Mouse (Mus musculus) kidney, postnatal 0 days (tissue): ENCODE data around the gene Arl2. TPM values are rescaled to one million over a fixed set of nuclear protein-coding genes. Genes with fewer than 3 reads are reported as not detected.
"Not testable (repeated sequence)": the region's sequence is repeated elsewhere in the genome, so short reads cannot be mapped to it uniquely, and the experiment has no call there.

ENCODE experiments used
- ATAC-seq: fragments of 200-750 bp; cut with Nextera tagmentation; replicated peaks from 2 replicates; pipeline ENCODE4 v1.8.0; 2017; ENCODE audit warnings: low read depth, moderate number of reproducible peaks, moderate TSS enrichment, moderate library complexity; ENCODE audit not compliant: low FRiP score
- DNase-seq: peaks from one replicate; pipeline ENCODE4 v3.0.0-alpha.2; 2016; ENCODE audit warnings: low spot score
- H3K27ac ChIP-seq: fragments of 300-500 bp; sonication (generic); 2 replicates; pipeline ENCODE4 v1.5.1; 2014; ENCODE audit warnings: mild to moderate bottlenecking
- H3K27me3 ChIP-seq: fragments of 300-500 bp; sonication (generic); 2 replicates; pipeline ENCODE4 v1.6.1; 2014; ENCODE audit warnings: low read length, mixed read lengths; ENCODE audit not compliant: insufficient read depth
- H3K36me3 ChIP-seq: fragments of 300-500 bp; sonication (generic); 2 replicates; pipeline ENCODE4 v1.6.1; 2014; ENCODE audit warnings: low read length, mixed read lengths; ENCODE audit not compliant: insufficient read depth
- H3K4me1 ChIP-seq: fragments of 300-500 bp; sonication (generic); replicated peaks from 2 replicates; pipeline ENCODE4 v1.6.1; 2014; ENCODE audit warnings: antibody characterized with exemption, low read length, mixed read lengths; ENCODE audit not compliant: insufficient read depth
- H3K4me2 ChIP-seq: fragments of 300-500 bp; sonication (generic); 2 replicates; pipeline ENCODE4 v1.6.1; 2014; ENCODE audit warnings: mild to moderate bottlenecking, low read length, moderate library complexity, mixed read lengths
- H3K4me3 ChIP-seq: fragments of 300-500 bp; sonication (generic); replicated peaks from 2 replicates; pipeline ENCODE4 v1.5.1; 2014; ENCODE audit warnings: low read depth, low read length
- H3K9ac ChIP-seq: fragments of 300-500 bp; sonication (generic); 2 replicates; pipeline ENCODE4 v1.6.1; 2014; ENCODE audit warnings: low read depth, low read length
- H3K9me3 ChIP-seq: fragments of 300-500 bp; sonication (generic); replicated peaks from 2 replicates; pipeline ENCODE4 v1.6.1; 2016; ENCODE audit warnings: low read length, inconsistent platforms, mixed read lengths
- CTCF ChIP-seq: IDR thresholded peaks from 2 replicates; pipeline ENCODE4 v1.5.1; 2016; ENCODE audit warnings: antibody characterized with exemption, low read depth, mild to moderate bottlenecking, moderate library complexity
- WGBS: fragments of 180-500 bp; shearing (Covaris S2); extraction: QIAGEN DNeasy Blood & Tissue Kit; methylation state at CpG from one replicate; pipeline ENCODE4 v1.1.7; 2014; 5-methylcytosine and 5-hydroxymethylcytosine counted together
- polyA plus RNA-seq: library from polyadenylated mRNA; unstranded; fragments of >200 nt; fragmentation: Nextera tagmentation; extraction: Ambion mirVana; gene quantifications from 2 replicates; pipeline ENCODE4 v1.2.1, GENCODE M21; 2015

Gene Arl2
- polyA plus RNA-seq, 1 experiment from 2014 or later = 96.1 TPM

DNA sequence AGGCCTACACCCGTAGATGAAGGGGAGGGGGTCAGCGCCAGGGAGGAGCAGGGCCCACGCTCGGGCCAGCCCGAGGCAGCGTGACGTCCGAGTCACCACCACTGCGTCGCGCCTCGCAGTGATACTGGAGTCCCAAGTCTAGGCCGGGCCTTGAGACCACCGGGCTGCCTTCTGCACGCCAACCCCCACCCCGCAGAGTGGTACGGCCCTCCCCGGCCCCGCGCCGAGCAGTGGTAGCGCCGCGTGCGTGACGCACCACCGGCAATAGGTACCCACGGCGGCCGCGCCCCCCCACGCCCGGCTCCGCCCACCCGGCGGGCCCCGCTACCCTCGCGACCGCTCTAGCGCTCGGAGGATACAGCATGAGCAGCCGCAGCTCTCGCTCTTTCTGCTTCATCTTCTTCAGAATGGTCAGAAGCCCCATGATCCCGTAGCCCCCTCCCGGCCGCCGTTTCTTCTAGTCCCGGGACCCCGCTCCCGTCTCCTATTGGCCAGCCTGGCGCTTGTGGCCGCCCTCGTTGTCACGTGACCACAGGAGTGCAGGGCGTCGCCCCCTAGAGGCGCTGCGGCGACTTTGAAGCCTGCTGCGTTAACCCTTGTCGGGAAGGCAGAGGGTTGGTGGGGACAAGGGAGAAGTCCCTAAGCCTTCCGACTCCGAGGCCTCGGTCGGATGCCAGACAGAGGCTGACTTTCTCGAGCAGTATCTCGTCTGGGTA lies 512 bp downstream of the Arl2 start, which contains the start of gene Batf2:
Gene Batf2, plus strand, starts transcription at position 306 of the 716 bp plus-strand sequence.
- under 1% methylated on average over 58 of the region's 68 CpGs for WGBS
- Histone ChIP-seq H3K4me1 (peaks cover 8% of the 10 kb centered on the region; the same call in 1 of the 2 replicates), H3K9ac (peak within 1 kb of the TSS; percentile 81), H3K9me3 (no peaks in the 10 kb centered on the region), H3K27ac (peak within 1 kb of the TSS; percentile 95), H3K4me2 (peak within 1 kb of the TSS; percentile 82), H3K36me3 (no peaks in the 10 kb centered on the region), H3K4me3 (peak within 1 kb of the TSS; percentile 71), H3K27me3 (no peaks in the 10 kb centered on the region)
- peak; percentile 98 for DNase-seq
- peak; percentile 92 for ATAC-seq
- TF ChIP-seq CTCF = peak; percentile 78

DNA sequence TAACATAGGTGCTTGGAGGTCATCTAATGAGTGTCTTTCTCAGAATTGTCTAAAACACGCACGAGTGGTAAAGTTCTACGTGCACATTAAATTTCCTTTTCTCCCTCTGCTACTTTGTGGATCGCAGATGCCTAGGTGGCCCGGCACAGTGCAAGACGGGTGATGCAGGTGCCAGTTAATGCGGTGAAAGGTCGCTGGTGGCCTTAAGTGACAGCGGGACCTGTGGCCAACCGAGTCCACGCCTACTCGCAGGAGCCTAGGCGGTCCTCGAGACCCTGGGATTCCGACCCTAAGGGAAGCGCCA lies 1.0 kb downstream of the Arl2 start:
- TF ChIP-seq CTCF = no peak
- DNase-seq (no peak), ATAC-seq (no peak)
- Histone ChIP-seq H3K9ac (peak overlapping the region; percentile 81), H3K4me3 (peak overlapping the region; percentile 71), H3K4me2 (peak overlapping the region; percentile 82), H3K4me1 (peaks cover 8% of the 10 kb centered on the region; the same call in 1 of the 2 replicates), H3K9me3 (no peaks in the 10 kb centered on the region), H3K36me3 (no peaks in the 10 kb centered on the region), H3K27me3 (no peaks in the 10 kb centered on the region), H3K27ac (peak overlapping the region; percentile 95)
- 3% methylated on average over 16 of the region's 16 CpGs for WGBS

DNA sequence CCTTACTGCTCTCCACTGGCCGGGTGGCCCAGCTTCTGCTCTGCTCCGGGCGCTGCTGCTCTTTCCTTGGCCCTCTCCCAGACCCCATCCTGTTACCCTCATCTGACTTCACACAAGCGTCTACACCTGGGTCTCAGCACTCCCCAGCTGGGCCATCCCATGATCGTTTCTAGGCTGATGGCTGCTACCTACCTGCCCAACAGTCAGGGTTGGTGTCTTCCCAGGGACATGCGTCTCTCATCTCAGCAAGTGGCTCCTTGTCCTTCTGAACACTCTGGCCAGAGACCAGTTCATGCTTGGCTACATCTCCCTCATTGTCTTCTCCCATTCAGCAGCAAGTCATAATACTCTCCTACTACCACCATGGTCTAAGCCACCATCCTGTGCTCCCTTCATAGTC lies 1.6 kb downstream of the Arl2 start:
- no peaks in the 10 kb centered on the region for H3K27me3 ChIP-seq
- H3K4me1 ChIP-seq = peaks cover 8% of the 10 kb centered on the region; the same call in 1 of the 2 replicates
- peak overlapping the region; percentile 95; the same call in 1 of the 2 replicates for H3K27ac ChIP-seq
- no peak overlapping the region for H3K4me3 ChIP-seq
- no peak for TF ChIP-seq CTCF
- H3K36me3 ChIP-seq = no peaks in the 10 kb centered on the region
- H3K4me2 ChIP-seq = peak overlapping the region; percentile 82; the same call in 1 of the 2 replicates
- H3K9ac ChIP-seq = peak overlapping the region; percentile 81; the same call in 1 of the 2 replicates
- H3K9me3 ChIP-seq = no peaks in the 10 kb centered on the region
- 89% methylated on average over 6 of the region's 6 CpGs for WGBS
- no peak for ATAC-seq
- DNase-seq = no peak

DNA sequence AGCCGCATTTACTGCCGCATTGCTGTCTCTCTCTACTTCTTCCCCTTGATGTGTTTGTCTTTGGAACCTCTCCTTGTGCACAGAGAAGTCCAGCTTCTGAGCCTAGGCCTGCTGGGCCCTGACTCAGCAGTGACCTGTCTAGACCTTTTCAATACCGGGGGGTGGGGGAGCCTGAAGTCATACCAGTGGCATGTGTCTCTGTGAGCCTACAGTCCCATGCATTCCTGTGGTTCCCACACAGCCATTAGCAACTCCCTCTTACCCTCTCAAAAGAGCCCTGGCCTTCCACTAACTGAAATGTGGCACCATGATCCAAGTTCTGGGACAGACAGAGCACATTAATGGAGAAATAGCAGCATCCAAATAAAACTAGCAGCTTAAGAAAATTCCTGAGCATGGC lies 5.0 kb downstream of the Arl2 start:
- no peak for ATAC-seq
- H3K27ac ChIP-seq = no peak overlapping the region
- 79% methylated on average over 3 of the region's 3 CpGs for WGBS

DNA sequence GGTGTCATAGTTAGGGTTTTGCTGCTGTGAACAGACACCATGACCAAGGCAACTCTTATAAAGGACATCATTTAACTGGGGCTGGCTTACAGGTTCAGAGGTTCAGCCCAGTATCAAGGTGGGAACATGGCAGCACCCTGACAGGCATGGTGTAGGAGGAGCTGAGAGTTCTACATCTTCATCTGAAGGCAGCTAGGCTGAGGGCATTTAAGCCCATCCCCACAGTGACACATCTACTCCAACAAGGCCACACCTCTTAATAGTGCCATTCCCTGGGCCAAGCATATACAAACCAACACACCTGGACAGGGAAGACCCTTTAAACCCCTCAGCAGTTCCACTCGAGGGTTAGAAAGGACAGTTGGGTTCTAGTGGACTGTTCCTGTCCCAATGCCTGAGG lies 8.2 kb downstream of the Arl2 start:
- not testable (repeated sequence) for H3K9me3 ChIP-seq, H3K9ac ChIP-seq, H3K4me3 ChIP-seq, H3K27ac ChIP-seq, H3K4me1 ChIP-seq, DNase-seq, H3K4me2 ChIP-seq, H3K27me3 ChIP-seq, ATAC-seq, H3K36me3 ChIP-seq
- 64% methylated on average over 1 of the region's 1 CpGs for WGBS

More for the DNA sequence above, 5.0 kb downstream of the Arl2 start:
- no peak for TF ChIP-seq CTCF
- no peak overlapping the region for H3K4me3 ChIP-seq
- peaks cover 8% of the 10 kb centered on the region; the same call in 1 of the 2 replicates for H3K4me1 ChIP-seq
- H3K4me2 ChIP-seq = no peak overlapping the region
- no peaks in the 10 kb centered on the region for H3K36me3 ChIP-seq
- no peaks in the 10 kb centered on the region for H3K9me3 ChIP-seq
- DNase-seq = no peak
- H3K9ac ChIP-seq = no peak overlapping the region
- H3K27me3 ChIP-seq = no peaks in the 10 kb centered on the region

DNA sequence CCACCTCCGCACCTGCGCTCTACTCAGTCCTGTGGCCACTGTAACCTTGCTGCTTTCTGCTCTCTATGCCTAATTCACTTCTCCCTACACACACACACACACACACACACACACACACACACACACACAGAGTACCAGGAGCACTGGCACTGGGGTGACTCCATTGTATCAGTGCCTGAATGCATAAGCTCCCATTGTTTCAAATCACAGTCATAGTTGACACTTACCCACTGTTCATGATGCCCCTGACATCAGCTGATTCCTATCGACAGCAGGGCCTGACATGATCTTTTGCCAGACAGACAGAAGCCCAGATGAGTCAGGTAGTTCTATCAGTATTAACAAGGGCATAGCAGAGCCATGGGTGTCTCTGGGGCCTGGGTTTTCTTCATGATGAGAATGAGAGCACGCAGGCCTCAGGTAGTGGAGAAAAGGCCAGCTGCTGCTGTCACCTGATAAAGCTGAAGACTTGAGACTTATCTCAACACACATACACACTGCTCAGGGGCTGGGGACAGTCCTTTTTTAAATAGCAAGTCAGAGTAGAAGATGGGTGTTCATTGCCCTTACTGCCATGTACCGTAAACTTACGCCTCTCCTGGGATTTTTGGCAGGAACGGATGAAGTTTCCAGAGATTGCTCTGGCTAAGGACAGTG lies 9.0 kb downstream of the Arl2 start:
- no peak for TF ChIP-seq CTCF
- no peak for ATAC-seq

DNA sequence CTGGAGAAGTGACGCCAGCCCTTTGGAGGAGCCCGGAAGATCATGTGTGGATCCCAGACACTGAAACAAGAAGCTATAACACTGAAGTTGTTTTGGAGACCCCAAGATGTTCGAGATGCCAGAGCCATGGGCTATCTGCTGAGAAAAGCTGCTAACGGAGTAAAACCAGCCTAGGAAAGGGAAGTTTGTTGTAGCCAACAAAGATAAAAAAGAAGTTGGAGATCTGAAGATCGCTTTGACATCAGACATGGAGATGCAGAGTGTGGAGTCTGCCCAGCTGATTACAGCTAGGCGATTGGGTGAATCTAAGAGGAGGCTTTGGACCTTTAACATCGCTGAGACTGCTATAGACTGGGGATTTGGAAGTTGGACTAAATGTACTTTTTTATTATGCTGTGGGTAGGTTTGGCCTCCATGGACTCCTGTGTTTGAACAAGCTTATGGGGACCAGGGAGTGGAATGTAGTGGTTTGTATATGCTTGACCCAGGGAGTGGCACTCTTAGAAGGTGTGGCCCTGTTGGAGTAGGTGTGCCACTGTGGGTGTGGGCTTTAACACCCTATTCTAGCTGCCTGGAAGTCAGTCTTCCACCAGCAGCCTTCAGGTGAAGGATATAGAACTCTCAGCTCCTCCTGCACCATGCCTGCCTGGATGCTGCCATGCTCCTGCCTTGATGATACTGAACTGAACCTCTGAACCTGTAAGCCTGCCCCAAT lies 10.8 kb downstream of the Arl2 start:
- H3K9me3 ChIP-seq, H3K4me1 ChIP-seq, H3K27me3 ChIP-seq, ATAC-seq, DNase-seq, H3K4me2 ChIP-seq, H3K36me3 ChIP-seq, H3K9ac ChIP-seq, H3K4me3 ChIP-seq, H3K27ac ChIP-seq: not testable (repeated sequence)
- 81% methylated on average over 7 of the region's 7 CpGs for WGBS

More for the DNA sequence above, 9.0 kb downstream of the Arl2 start:
- Histone ChIP-seq H3K9me3 (no peaks in the 10 kb centered on the region), H3K4me1 (no peaks in the 10 kb centered on the region; the same call in 1 of the 2 replicates), H3K9ac (no peak overlapping the region), H3K36me3 (no peaks in the 10 kb centered on the region), H3K27me3 (no peaks in the 10 kb centered on the region), H3K27ac (no peak overlapping the region), H3K4me2 (no peak overlapping the region), H3K4me3 (no peak overlapping the region)
- DNase-seq = no peak
- WGBS = 85% methylated on average over 7 of the region's 7 CpGs
